Mouse (Mus musculus) hindbrain, embryonic 16.5 days (tissue): ENCODE measurements around the gene Nup205. TPM values are rescaled to one million over a fixed set of nuclear protein-coding genes. Genes with fewer than 3 reads are reported as not detected.

ENCODE experiments used
- ATAC-seq: fragments of 200-750 bp; cut with Nextera tagmentation; 2 replicates; pipeline ENCODE4 v1.8.0; 2017; ENCODE audit warnings: moderate TSS enrichment, moderate library complexity
- H3K27ac ChIP-seq: fragments of 300-500 bp; sonication (generic); 2 replicates; pipeline ENCODE4 v1.5.1; 2014; ENCODE audit warnings: low read depth, mild to moderate bottlenecking, control low read depth, low read length, moderate library complexity
- H3K27me3 ChIP-seq: fragments of 300-500 bp; sonication (generic); replicated peaks from 2 replicates; pipeline ENCODE4 v1.6.1; 2014; ENCODE audit warnings: low read length; ENCODE audit not compliant: control insufficient read depth, insufficient read depth
- H3K36me3 ChIP-seq: fragments of 300-500 bp; sonication (generic); 2 replicates; pipeline ENCODE4 v1.6.1; 2014; ENCODE audit warnings: mild to moderate bottlenecking, low read length, moderate library complexity, mixed read lengths; ENCODE audit not compliant: control insufficient read depth, insufficient read depth
- H3K4me1 ChIP-seq: fragments of 300-500 bp; sonication (generic); 2 replicates; pipeline ENCODE4 v1.6.1; 2014; ENCODE audit warnings: low read depth, low read length; ENCODE audit not compliant: control insufficient read depth, insufficient read depth
- H3K4me2 ChIP-seq: fragments of 300-500 bp; sonication (generic); 2 replicates; pipeline ENCODE4 v1.6.1; 2014; ENCODE audit warnings: mild to moderate bottlenecking, low read length, control low read depth, moderate library complexity
- H3K4me3 ChIP-seq: fragments of 300-500 bp; sonication (generic); 2 replicates; pipeline ENCODE4 v1.5.1; 2014; ENCODE audit warnings: mild to moderate bottlenecking, low read length, control low read depth, moderate library complexity
- H3K9ac ChIP-seq: fragments of 300-500 bp; sonication (generic); 2 replicates; pipeline ENCODE4 v1.6.1; 2014; ENCODE audit warnings: low read depth, mild to moderate bottlenecking, control low read depth, low read length, moderate library complexity
- H3K9me3 ChIP-seq: fragments of 300-500 bp; sonication (generic); 2 replicates; pipeline ENCODE4 v1.6.1; 2014; ENCODE audit warnings: mild to moderate bottlenecking, low read length, moderate library complexity; ENCODE audit not compliant: control insufficient read depth
- WGBS: fragments of 180-500 bp; shearing (Covaris S2); extraction: QIAGEN DNeasy Blood & Tissue Kit; methylation state at CpG from one replicate; pipeline ENCODE4 v1.1.7; 2014; 5-methylcytosine and 5-hydroxymethylcytosine counted together
- polyA plus RNA-seq: library from polyadenylated mRNA; unstranded; fragments of >200 nt; fragmentation: Nextera tagmentation; extraction: Ambion mirVana; gene quantifications from 2 replicates; pipeline ENCODE4 v1.2.1, GENCODE M21; 2015

The Nup205 gene
- polyA plus RNA-seq, 1 experiment from 2014 or later, result 17.0 TPM

DNA sequence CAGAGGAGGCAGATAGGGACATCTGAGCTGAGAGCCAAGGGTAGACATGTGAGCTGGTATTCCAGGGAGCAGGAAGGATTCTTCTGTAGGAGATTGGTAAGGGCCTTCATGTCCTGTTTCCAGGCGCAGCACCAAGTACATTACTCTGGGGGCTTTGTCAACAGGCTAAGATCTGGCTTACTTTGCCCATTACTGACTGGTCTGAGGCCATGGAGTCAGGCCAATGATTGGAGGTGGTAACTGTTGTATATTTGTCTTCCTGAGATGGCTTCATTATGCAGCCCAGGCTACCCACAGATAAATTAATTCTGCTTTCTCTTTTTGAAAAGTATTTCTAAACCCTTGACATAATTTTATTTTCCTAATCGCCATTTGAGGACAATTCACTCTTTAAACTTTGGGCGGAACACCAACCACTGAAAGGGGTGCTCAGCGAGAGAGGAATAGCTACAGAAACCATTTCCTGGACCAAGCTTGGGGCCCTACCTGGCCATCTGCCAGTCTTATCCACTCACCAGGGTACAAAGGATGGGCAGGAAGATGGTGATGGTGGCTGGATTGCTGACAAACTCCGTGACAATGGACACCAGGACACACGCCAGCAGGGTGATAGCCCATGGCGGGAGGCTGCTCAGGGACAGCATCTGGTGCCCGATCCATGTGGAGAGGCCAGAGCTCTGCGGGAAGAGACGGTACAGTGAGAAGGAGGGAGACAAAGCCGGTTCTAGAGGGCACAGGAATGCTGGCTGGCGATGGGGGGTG lies 94.1 kb downstream of the Nup205 start:
- ATAC-seq, result peak; percentile 85
- no peaks in the 10 kb centered on the region for H3K27me3 ChIP-seq
- H3K9me3 ChIP-seq, result no peaks in the 10 kb centered on the region
- H3K9ac ChIP-seq, result no peak overlapping the region
- H3K27ac ChIP-seq, result no peak overlapping the region
- H3K4me2 ChIP-seq, result no peak overlapping the region
- H3K36me3 ChIP-seq, result no peaks in the 10 kb centered on the region
- WGBS, result 67% methylated on average over 12 of the region's 12 CpGs
- H3K4me1 ChIP-seq, result no peaks in the 10 kb centered on the region
- H3K4me3 ChIP-seq, result no peak overlapping the region

DNA sequence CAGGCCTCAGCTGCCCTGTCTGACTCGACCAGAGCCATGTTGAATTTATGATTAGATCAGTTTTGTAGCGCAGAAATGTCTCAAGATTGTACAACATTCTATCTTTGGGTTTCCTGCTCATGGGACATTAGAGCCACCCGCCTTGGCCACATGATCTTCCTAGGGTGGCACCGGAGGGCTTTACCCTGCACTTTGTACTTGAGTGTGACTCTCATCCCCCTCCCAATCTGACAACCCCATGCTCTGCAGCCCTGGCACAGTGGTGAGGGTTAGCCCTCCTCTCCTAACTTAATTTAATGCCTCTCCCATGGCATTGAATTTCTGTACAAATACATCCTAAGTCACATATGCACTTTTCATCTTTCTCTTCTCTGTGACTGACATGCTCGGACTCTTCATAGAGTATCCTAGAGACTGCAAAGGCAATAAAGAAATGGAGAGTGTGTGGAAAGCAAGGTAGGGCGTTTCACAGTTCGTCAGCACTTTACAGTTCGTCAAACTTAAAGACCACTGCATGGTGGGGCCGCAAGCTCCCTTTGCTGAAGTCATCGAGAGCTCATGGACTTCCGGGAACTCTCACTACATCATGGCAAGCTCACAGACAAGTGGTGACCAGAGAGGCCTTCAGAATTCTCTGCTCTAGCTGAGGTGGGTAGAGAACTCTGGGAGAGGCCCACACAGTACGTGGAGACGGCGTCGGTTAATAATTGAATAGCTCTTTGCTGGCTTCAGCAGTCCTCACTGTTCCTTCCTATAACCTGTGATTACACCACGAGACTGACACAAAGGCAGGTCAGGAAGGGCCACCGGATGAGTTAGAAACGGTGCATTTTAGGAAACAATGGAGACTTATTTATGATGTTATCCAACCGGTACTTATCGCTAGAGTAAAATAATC lies 94.9 kb downstream of the Nup205 start:
- no peaks in the 10 kb centered on the region for H3K36me3 ChIP-seq
- no peak overlapping the region for H3K4me2 ChIP-seq
- no peaks in the 10 kb centered on the region for H3K9me3 ChIP-seq
- peak; percentile 38 for ATAC-seq
- 80% methylated on average over 20 of the region's 20 CpGs for WGBS
- H3K27ac ChIP-seq, result no peak overlapping the region
- H3K4me3 ChIP-seq, result no peak overlapping the region
- no peak overlapping the region for H3K9ac ChIP-seq
- no peaks in the 10 kb centered on the region for H3K4me1 ChIP-seq
- H3K27me3 ChIP-seq, result no peaks in the 10 kb centered on the region

DNA sequence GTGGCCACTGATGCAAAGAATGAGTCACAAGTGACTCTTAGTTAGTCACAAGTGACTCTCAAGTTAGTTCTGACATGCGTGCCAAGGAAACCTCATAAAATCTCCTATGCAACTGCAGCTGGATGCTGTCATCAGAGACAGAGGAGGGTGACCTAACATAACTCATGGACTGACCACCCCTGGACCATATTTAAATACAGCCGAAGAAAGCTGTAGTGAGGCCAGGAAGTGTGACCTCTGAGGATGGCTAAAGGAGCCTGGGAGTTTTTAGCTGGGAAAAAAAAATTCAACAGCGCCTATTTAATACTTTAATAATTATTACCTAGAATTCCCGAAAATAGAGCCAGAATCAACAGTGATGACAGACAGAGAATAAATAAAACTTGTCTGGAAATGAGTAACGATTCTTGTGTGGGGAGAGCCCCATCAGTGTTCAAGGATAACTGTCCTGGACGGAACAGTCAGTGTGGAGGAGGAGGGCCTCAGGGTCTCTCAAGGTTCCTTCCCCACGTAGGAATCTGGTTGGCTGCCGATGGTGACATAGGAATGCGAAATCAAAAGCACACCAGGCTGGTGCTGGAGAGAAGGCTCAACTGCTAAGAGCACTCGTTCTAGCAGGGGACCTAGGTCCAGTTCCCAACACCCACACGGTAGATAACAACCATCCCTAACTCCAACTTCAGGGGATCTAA lies 96.3 kb downstream of the Nup205 start:
- Histone ChIP-seq H3K36me3 (no peaks in the 10 kb centered on the region), H3K27me3 (no peaks in the 10 kb centered on the region), H3K9ac (no peak overlapping the region), H3K9me3 (no peaks in the 10 kb centered on the region), H3K4me1 (no peaks in the 10 kb centered on the region), H3K27ac (no peak overlapping the region), H3K4me3 (no peak overlapping the region), H3K4me2 (no peak overlapping the region)
- WGBS, result 82% methylated on average over 11 of the region's 11 CpGs
- no peak for ATAC-seq

DNA sequence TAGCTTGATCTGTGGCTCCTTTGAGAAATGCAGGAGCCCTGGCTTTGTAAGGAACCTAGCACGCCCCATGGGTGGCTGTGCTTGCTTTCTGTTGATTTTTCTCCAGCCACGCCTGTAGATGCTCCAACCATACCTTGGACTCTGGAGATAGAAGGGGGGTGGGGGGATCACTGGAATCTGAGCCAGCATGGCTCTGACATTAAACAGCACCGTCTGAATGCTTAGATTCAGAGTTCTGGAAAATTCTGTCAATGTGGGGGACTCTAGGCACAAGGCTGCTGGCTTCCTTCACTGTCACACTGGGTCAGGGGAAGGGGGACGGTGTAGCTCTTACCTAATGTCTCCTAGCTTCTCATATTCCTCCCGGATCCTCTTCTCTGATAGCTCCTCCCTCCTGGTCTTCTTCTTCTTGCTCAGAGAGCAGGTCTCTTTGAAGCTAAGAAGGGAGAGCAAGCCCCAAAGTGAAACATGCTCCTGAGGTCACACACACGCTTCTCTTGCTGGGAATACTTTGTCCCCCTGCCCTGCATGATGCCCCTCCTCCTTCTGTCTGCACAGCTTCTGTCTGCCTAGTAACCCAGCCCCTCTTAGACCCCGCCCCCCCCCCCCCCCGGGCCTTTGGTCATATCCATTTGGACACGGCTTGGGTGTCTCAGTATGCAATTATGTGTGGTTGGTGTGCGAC lies 100.8 kb downstream of the Nup205 start:
- H3K9ac ChIP-seq, result no peak overlapping the region
- no peaks in the 10 kb centered on the region for H3K4me1 ChIP-seq
- H3K9me3 ChIP-seq, result no peaks in the 10 kb centered on the region
- ATAC-seq, result no peak
- no peak overlapping the region for H3K27ac ChIP-seq
- H3K4me3 ChIP-seq, result no peak overlapping the region
- WGBS, result 64% methylated on average over 10 of the region's 10 CpGs
- H3K27me3 ChIP-seq, result no peaks in the 10 kb centered on the region
- H3K36me3 ChIP-seq, result no peaks in the 10 kb centered on the region
- H3K4me2 ChIP-seq, result no peak overlapping the region

DNA sequence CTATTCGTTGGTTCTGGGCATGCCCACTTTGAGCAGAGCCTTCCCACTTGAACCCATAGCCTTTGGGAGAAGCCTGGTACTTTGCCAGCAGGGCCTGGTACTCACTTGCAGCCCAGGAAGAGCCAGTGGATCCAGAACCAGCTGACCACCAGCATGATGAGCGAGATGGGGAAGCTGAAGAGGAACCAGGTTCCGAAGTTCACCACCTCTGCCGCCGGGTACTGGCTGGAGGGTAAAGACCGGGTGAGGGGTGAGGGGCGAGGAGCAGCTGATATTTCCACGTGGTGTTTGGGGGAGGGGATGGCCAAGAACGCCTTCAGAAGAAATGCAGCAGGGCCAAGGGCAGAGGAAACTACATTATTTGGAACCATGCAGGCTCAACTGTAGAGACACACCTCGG lies 102.1 kb downstream of the Nup205 start:
- WGBS, result 89% methylated on average over 10 of the region's 10 CpGs
- no peak overlapping the region for H3K27ac ChIP-seq
- no peaks in the 10 kb centered on the region for H3K27me3 ChIP-seq
- no peak overlapping the region for H3K9ac ChIP-seq
- H3K9me3 ChIP-seq, result no peaks in the 10 kb centered on the region
- no peak overlapping the region for H3K4me3 ChIP-seq
- ATAC-seq, result no peak
- no peaks in the 10 kb centered on the region for H3K36me3 ChIP-seq
- H3K4me2 ChIP-seq, result no peak overlapping the region
- H3K4me1 ChIP-seq, result no peaks in the 10 kb centered on the region

DNA sequence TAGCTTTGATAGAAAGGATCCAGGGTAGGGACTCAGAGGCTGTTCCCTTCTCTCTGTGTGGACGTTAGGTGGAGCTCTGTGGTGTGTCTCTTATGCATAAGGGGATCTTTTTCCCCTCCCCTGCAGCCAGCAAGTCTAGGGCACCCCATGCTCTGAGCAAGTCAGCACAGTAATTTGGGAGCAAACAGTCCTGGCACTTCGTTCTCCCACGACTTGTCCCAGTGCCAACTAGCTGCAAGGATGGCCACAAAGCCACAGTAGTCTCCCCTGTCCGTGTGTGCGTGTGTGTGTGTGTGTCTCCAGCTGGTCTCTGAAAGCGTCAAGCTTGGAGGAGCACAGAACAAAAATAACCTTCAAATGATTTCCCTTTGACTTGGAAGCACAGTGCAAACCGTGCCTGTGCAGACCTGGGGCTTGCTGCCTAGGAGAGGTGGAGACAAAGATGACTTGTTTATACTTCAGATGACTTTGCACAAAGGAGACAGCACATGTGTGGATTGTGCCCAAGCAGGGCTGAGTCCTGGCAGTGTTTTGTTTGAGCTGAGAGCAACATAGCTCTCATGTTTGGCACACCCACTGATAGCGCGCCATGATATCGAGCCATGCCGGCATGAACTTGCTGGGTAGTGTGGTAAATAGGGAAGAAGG lies 111.0 kb downstream of the Nup205 start:
- Histone ChIP-seq H3K36me3 (no peaks in the 10 kb centered on the region), H3K4me2 (no peak overlapping the region; the same call in 1 of the 2 replicates), H3K27ac (peak overlapping the region; percentile 42), H3K27me3 (no peaks in the 10 kb centered on the region), H3K9ac (no peak overlapping the region), H3K9me3 (no peaks in the 10 kb centered on the region), H3K4me1 (peaks cover 7% of the 10 kb centered on the region; the same call in 1 of the 2 replicates), H3K4me3 (no peak overlapping the region)
- 53% methylated on average over 11 of the region's 11 CpGs for WGBS
- peak; percentile 77 for ATAC-seq

DNA sequence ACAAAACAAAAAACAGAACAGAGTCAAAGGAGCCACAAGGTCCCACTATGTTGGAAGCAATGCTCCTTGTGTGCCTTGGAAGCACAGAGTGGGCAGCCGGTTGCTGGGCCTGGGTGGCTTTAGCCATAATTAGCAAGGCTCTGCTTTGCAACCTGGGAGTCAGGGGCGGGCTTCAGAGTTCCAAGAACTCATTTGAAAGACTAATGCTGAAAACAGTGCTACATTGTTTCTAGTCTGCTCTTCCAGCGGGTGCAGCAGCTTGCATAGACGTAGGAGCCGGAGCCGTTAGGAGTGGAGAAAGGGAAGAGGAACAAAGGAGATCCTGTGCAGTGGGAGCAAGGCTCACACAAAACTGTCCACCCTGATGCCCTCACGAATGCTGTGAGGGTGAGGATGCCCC lies 111.7 kb downstream of the Nup205 start:
- Histone ChIP-seq H3K4me2 (no peak overlapping the region), H3K4me1 (peaks cover 7% of the 10 kb centered on the region; the same call in 1 of the 2 replicates), H3K27ac (peak overlapping the region; percentile 42; the same call in 1 of the 2 replicates), H3K36me3 (no peaks in the 10 kb centered on the region), H3K9ac (no peak overlapping the region), H3K9me3 (no peaks in the 10 kb centered on the region; the same call in 1 of the 2 replicates), H3K4me3 (no peak overlapping the region), H3K27me3 (no peaks in the 10 kb centered on the region)
- WGBS, result 16% methylated on average over 7 of the region's 7 CpGs
- ATAC-seq, result peak; percentile 73

DNA sequence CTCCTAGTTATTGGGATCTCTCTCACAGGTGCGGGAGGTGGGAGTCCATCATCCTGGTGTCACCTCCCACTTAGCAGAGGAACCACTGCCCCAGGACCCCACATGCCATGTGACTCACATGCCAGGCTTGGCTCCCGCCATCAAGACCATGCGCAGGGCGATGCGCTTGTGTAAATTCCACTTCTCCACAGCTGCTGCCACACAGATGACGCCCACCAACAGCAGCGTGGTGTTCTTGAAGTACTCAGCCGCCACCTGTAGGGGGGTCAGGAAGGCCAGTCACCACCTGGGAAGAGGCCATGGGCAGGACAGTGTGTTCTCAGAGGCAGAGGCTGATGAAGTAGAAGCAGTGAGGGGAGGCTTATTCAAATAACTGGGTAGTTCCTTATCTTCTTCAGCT lies 112.5 kb downstream of the Nup205 start:
- H3K9ac ChIP-seq, result no peak overlapping the region
- no peak for ATAC-seq
- 95% methylated on average over 8 of the region's 8 CpGs for WGBS
- no peaks in the 10 kb centered on the region for H3K27me3 ChIP-seq
- peaks cover 7% of the 10 kb centered on the region; the same call in 1 of the 2 replicates for H3K4me1 ChIP-seq
- H3K9me3 ChIP-seq, result no peaks in the 10 kb centered on the region; the same call in 1 of the 2 replicates
- H3K4me2 ChIP-seq, result no peak overlapping the region
- no peak overlapping the region for H3K4me3 ChIP-seq
- H3K36me3 ChIP-seq, result no peaks in the 10 kb centered on the region
- H3K27ac ChIP-seq, result no peak overlapping the region
